Mouse (Mus musculus): ENCODE results near the gene 4921524J17Rik. TPM values are rescaled to one million over a fixed set of nuclear protein-coding genes. Genes with fewer than 3 reads are reported as not detected.
A peak's percentile ranks its signal among the peaks of the same experiment; 100 is the strongest.

The 4921524J17Rik gene
- polyA plus RNA-seq, 1 experiment from 2014 or later = 42.8 TPM

- ATAC-seq (replicated peaks; ENCODE audit: low FRiP score) = no peak
- Histone ChIP-seq H3K9me3 (replicated peaks) (no peaks in the 10 kb centered on the region), H3K4me2 (no peak overlapping the region), H3K9ac (no peak overlapping the region), H3K4me3 (replicated peaks) (no peak overlapping the region), H3K4me1 (peaks cover 23% of the 10 kb centered on the region), H3K36me3 (no peaks in the 10 kb centered on the region), H3K27ac (no peak overlapping the region), H3K27me3 (no peaks in the 10 kb centered on the region)
- WGBS = 75% methylated on average over 12 of the region's 12 CpGs
These were observed 2.2 kb upstream of the 4921524J17Rik start for GRCm38 (mm10) chr8:85434817-85435216.

GRCm38 (mm10) chr8:85433017-85433393 lies 372 bp upstream of the 4921524J17Rik start:
- Histone ChIP-seq H3K4me2 (peak overlapping the region; percentile 64), H3K4me1 (peaks cover 34% of the 10 kb centered on the region), H3K9me3 (replicated peaks) (no peaks in the 10 kb centered on the region), H3K9ac (peak overlapping the region; percentile 92), H3K27ac (peak overlapping the region; percentile 98), H3K4me3 (replicated peaks) (peak overlapping the region; percentile 79), H3K27me3 (no peaks in the 10 kb centered on the region), H3K36me3 (no peaks in the 10 kb centered on the region)
- 3% methylated on average over 6 of the region's 6 CpGs for WGBS
- ATAC-seq (replicated peaks; ENCODE audit: low FRiP score) = peak; percentile 48

- H3K9me3 ChIP-seq (replicated peaks) = no peaks in the 10 kb centered on the region
- no peak for ATAC-seq (replicated peaks; ENCODE audit: low FRiP score)
- H3K4me1 ChIP-seq = peaks cover 41% of the 10 kb centered on the region
- no peaks in the 10 kb centered on the region for H3K27me3 ChIP-seq
- H3K9ac ChIP-seq = peak overlapping the region; percentile 92
- H3K36me3 ChIP-seq = no peaks in the 10 kb centered on the region
- 9% methylated on average over 10 of the region's 10 CpGs for WGBS
- H3K4me3 ChIP-seq (replicated peaks) = peak overlapping the region; percentile 79
- peak overlapping the region; percentile 64 for H3K4me2 ChIP-seq
- H3K27ac ChIP-seq = peak overlapping the region; percentile 98
These were observed 1.1 kb downstream of the 4921524J17Rik start for GRCm38 (mm10) chr8:85431281-85432167.

GRCm38 (mm10) chr8:85430801-85431200 lies 1.8 kb downstream of the 4921524J17Rik start:
- Histone ChIP-seq H3K36me3 (0 out of 2 replicates have a peak, but pooled peaks cover 2% of the 10 kb centered on the region), H3K9me3 (replicated peaks) (no peaks in the 10 kb centered on the region), H3K4me3 (replicated peaks) (peak overlapping the region; percentile 79), H3K4me1 (peaks cover 46% of the 10 kb centered on the region), H3K27ac (peak overlapping the region; percentile 69), H3K27me3 (no peaks in the 10 kb centered on the region), H3K4me2 (peak overlapping the region; percentile 64), H3K9ac (peak overlapping the region; percentile 30; the same call in 1 of the 2 replicates)
- no peak for ATAC-seq (replicated peaks; ENCODE audit: low FRiP score)
- 27% methylated on average over 3 of the region's 3 CpGs for WGBS

- H3K27ac ChIP-seq = peak overlapping the region; percentile 49
- 31% methylated on average over 4 of the region's 4 CpGs for WGBS
- H3K4me1 ChIP-seq = peaks cover 49% of the 10 kb centered on the region
These were observed 3.4 kb downstream of the 4921524J17Rik start for GRCm38 (mm10) chr8:85429219-85429618.

GRCm38 (mm10) chr8:85427026-85427425 lies 5.6 kb downstream of the 4921524J17Rik start:
- Histone ChIP-seq H3K4me1 (peaks cover 41% of the 10 kb centered on the region), H3K36me3 (peaks cover 21% of the 10 kb centered on the region), H3K4me3 (replicated peaks) (no peak overlapping the region)

More at GRCm38 (mm10) chr8:85429219-85429618, 3.4 kb downstream of the 4921524J17Rik start:
- Histone ChIP-seq H3K4me2 (peak overlapping the region; percentile 15), H3K27me3 (no peaks in the 10 kb centered on the region), H3K36me3 (0 out of 2 replicates have a peak, but pooled peaks cover 6% of the 10 kb centered on the region), H3K9me3 (replicated peaks) (no peaks in the 10 kb centered on the region), H3K4me3 (replicated peaks) (no peak overlapping the region), H3K9ac (no peak overlapping the region)
- ATAC-seq (replicated peaks; ENCODE audit: low FRiP score) = no peak

GRCm38 (mm10) chr8:85421329-85421728 lies 11.3 kb downstream of the 4921524J17Rik start:
- Histone ChIP-seq H3K9ac (no peak overlapping the region), H3K9me3 (replicated peaks) (no peaks in the 10 kb centered on the region), H3K4me1 (peaks cover 9% of the 10 kb centered on the region; the same call in 1 of the 2 replicates), H3K27ac (0 out of 2 replicates have a peak overlapping the region, but pooled peaks have one; percentile 22), H3K27me3 (no peaks in the 10 kb centered on the region), H3K4me3 (replicated peaks) (no peak overlapping the region), H3K36me3 (peaks cover 59% of the 10 kb centered on the region), H3K4me2 (no peak overlapping the region)
- ATAC-seq (replicated peaks; ENCODE audit: low FRiP score) = no peak
- 97% methylated on average over 1 of the region's 1 CpGs for WGBS

More at GRCm38 (mm10) chr8:85427026-85427425, 5.6 kb downstream of the 4921524J17Rik start:
- no peak overlapping the region for H3K9ac ChIP-seq
- no peaks in the 10 kb centered on the region for H3K9me3 ChIP-seq (replicated peaks)
- no peaks in the 10 kb centered on the region for H3K27me3 ChIP-seq
- ATAC-seq (replicated peaks; ENCODE audit: low FRiP score) = no peak
- WGBS = 79% methylated on average over 4 of the region's 4 CpGs
- H3K4me2 ChIP-seq = no peak overlapping the region
- H3K27ac ChIP-seq = no peak overlapping the region

GRCm38 (mm10) chr8:85408526-85408925 lies 24.1 kb downstream of the 4921524J17Rik start:
- Histone ChIP-seq H3K9ac (no peak overlapping the region), H3K36me3 (peaks cover 20% of the 10 kb centered on the region), H3K9me3 (replicated peaks) (no peaks in the 10 kb centered on the region), H3K27me3 (no peaks in the 10 kb centered on the region), H3K4me2 (no peak overlapping the region), H3K4me1 (0 out of 2 replicates have a peak, but pooled peaks cover 2% of the 10 kb centered on the region), H3K4me3 (replicated peaks) (no peak overlapping the region), H3K27ac (no peak overlapping the region)
- no peak for ATAC-seq (replicated peaks; ENCODE audit: low FRiP score)
- WGBS = 68% methylated on average over 3 of the region's 3 CpGs

- ATAC-seq (replicated peaks; ENCODE audit: low FRiP score) = no peak
- H3K9me3 ChIP-seq (replicated peaks) = no peaks in the 10 kb centered on the region
- H3K27me3 ChIP-seq = no peaks in the 10 kb centered on the region
- H3K36me3 ChIP-seq = peaks cover 20% of the 10 kb centered on the region
- H3K27ac ChIP-seq = no peak overlapping the region
- no peak overlapping the region for H3K9ac ChIP-seq
- no peak overlapping the region for H3K4me3 ChIP-seq (replicated peaks)
- H3K4me1 ChIP-seq = 0 out of 2 replicates have a peak, but pooled peaks cover 2% of the 10 kb centered on the region
- H3K4me2 ChIP-seq = no peak overlapping the region
- WGBS = 67% methylated on average over 7 of the region's 7 CpGs
These were observed 24.6 kb downstream of the 4921524J17Rik start for GRCm38 (mm10) chr8:85408053-85408505.

- H3K4me3 ChIP-seq (replicated peaks) = no peak overlapping the region
- H3K9ac ChIP-seq = no peak overlapping the region
- H3K4me2 ChIP-seq = no peak overlapping the region
- no peaks in the 10 kb centered on the region for H3K27me3 ChIP-seq
- no peaks in the 10 kb centered on the region for H3K9me3 ChIP-seq (replicated peaks)
- no peak overlapping the region for H3K27ac ChIP-seq
- no peak for ATAC-seq (replicated peaks; ENCODE audit: low FRiP score)
- 0 out of 2 replicates have a peak, but pooled peaks cover 2% of the 10 kb centered on the region for H3K4me1 ChIP-seq
- peaks cover 13% of the 10 kb centered on the region for H3K36me3 ChIP-seq
- WGBS = 74% methylated on average over 10 of the region's 10 CpGs
These were observed 26.7 kb downstream of the 4921524J17Rik start for GRCm38 (mm10) chr8:85405961-85406360.

GRCm38 (mm10) chr8:85405418-85405817 lies 27.2 kb downstream of the 4921524J17Rik start:
- H3K4me3 ChIP-seq (replicated peaks) = no peak overlapping the region
- WGBS = 56% methylated on average over 3 of the region's 3 CpGs
- no peak overlapping the region for H3K9ac ChIP-seq
- peaks cover 11% of the 10 kb centered on the region for H3K36me3 ChIP-seq
- H3K4me2 ChIP-seq = no peak overlapping the region
- 0 out of 2 replicates have a peak, but pooled peaks cover 2% of the 10 kb centered on the region for H3K4me1 ChIP-seq
- H3K9me3 ChIP-seq (replicated peaks) = no peaks in the 10 kb centered on the region
- no peaks in the 10 kb centered on the region for H3K27me3 ChIP-seq
- H3K27ac ChIP-seq = no peak overlapping the region
- no peak for ATAC-seq (replicated peaks; ENCODE audit: low FRiP score)

- Histone ChIP-seq H3K27me3 (no peaks in the 10 kb centered on the region), H3K27ac (no peak overlapping the region), H3K9ac (no peak overlapping the region), H3K9me3 (replicated peaks) (no peaks in the 10 kb centered on the region), H3K36me3 (no peaks in the 10 kb centered on the region), H3K4me1 (peaks cover 4% of the 10 kb centered on the region; the same call in 1 of the 2 replicates), H3K4me3 (replicated peaks) (no peak overlapping the region), H3K4me2 (no peak overlapping the region)
- no peak for ATAC-seq (replicated peaks; ENCODE audit: low FRiP score)
- 85% methylated on average over 4 of the region's 4 CpGs for WGBS
These were observed 34.1 kb downstream of the 4921524J17Rik start for GRCm38 (mm10) chr8:85398548-85398947.

Measured in kidney, embryonic 15.5 days (tissue).